Mouse (Mus musculus) forebrain, postnatal 0 days (tissue): ENCODE results near the gene 1600014C10Rik. TPM values are rescaled to one million over a fixed set of nuclear protein-coding genes. Genes with fewer than 3 reads are reported as not detected.

Source experiments
- ATAC-seq: fragments of 200-750 bp; cut with Nextera tagmentation; 2 replicates; pipeline ENCODE4 v1.8.0; 2017; ENCODE audit warnings: mild to moderate bottlenecking, moderate library complexity
- DNase-seq: peaks from one replicate; pipeline ENCODE4 v3.0.0-alpha.2; 2015
- H3K27ac ChIP-seq: fragments of 300-500 bp; sonication (generic); 2 replicates; pipeline ENCODE4 v1.5.1; 2014; ENCODE audit warnings: low read depth, mild to moderate bottlenecking, antibody characterized with exemption, low read length, moderate library complexity, mixed read lengths
- H3K27me3 ChIP-seq: fragments of 300-500 bp; sonication (generic); 2 replicates; pipeline ENCODE4 v1.6.1; 2014; ENCODE audit warnings: mild to moderate bottlenecking, low read length, mixed read lengths; ENCODE audit not compliant: insufficient read depth
- H3K36me3 ChIP-seq: fragments of 300-500 bp; sonication (generic); 2 replicates; pipeline ENCODE4 v1.6.1; 2014; ENCODE audit warnings: mild to moderate bottlenecking, moderate library complexity; ENCODE audit not compliant: insufficient read depth
- H3K4me1 ChIP-seq: fragments of 300-500 bp; sonication (generic); 2 replicates; pipeline ENCODE4 v1.6.1; 2014; ENCODE audit warnings: antibody characterized with exemption; ENCODE audit not compliant: insufficient read depth
- H3K4me2 ChIP-seq: fragments of 300-500 bp; sonication (generic); 2 replicates; pipeline ENCODE4 v1.6.1; 2014; ENCODE audit warnings: low read depth, mild to moderate bottlenecking, moderate library complexity
- H3K4me3 ChIP-seq: fragments of 300-500 bp; sonication (generic); 2 replicates; pipeline ENCODE4 v1.5.1; 2014; ENCODE audit warnings: low read depth, low read length, mixed read lengths
- H3K9ac ChIP-seq: fragments of 300-500 bp; sonication (generic); 2 replicates; pipeline ENCODE4 v1.6.1; 2014; ENCODE audit warnings: mild to moderate bottlenecking
- H3K9me3 ChIP-seq: fragments of 300-500 bp; sonication (generic); 2 replicates; pipeline ENCODE4 v1.6.1; 2016; ENCODE audit warnings: low read length
- CTCF ChIP-seq: sonication (generic); IDR thresholded peaks from 2 replicates; pipeline ENCODE4 v1.5.1; 2016; ENCODE audit warnings: antibody characterized with exemption, control low read depth, low read depth
- WGBS: fragments of 180-500 bp; shearing (Covaris S2); extraction: QIAGEN DNeasy Blood & Tissue Kit; methylation state at CpG from one replicate; pipeline ENCODE4 v1.1.7; 2014; 5-methylcytosine and 5-hydroxymethylcytosine counted together
- polyA plus RNA-seq: library from polyadenylated mRNA; unstranded; fragments of >200 nt; fragmentation: Nextera tagmentation; extraction: Ambion mirVana; gene quantifications from 2 replicates; pipeline ENCODE4 v1.2.1, GENCODE M21; 2015
- total RNA-seq: library from RNA; depleted of rRNA; stranded (reverse); fragments of >200 nt; gene quantifications from 2 replicates; pipeline ENCODE4 v1.2.3, GENCODE M21; 2014

Gene 1600014C10Rik
- total and polyA plus RNA-seq, 2 experiments from 2014 or later = 20.8 to 24.9 TPM

- WGBS = 80% methylated on average over 3 of the region's 3 CpGs
- no peak overlapping the region for H3K9ac ChIP-seq
- DNase-seq = no peak
- H3K36me3 ChIP-seq = no peaks in the 10 kb centered on the region
- no peak for TF ChIP-seq CTCF
- H3K4me2 ChIP-seq = no peak overlapping the region
- H3K27ac ChIP-seq = no peak overlapping the region
- H3K4me1 ChIP-seq = no peaks in the 10 kb centered on the region
- no peaks in the 10 kb centered on the region for H3K27me3 ChIP-seq
- no peak overlapping the region for H3K4me3 ChIP-seq
- ATAC-seq = no peak
- H3K9me3 ChIP-seq = no peaks in the 10 kb centered on the region
Observed at GRCm38 (mm10) chr7:38152571-38152970, 30.4 kb upstream of the 1600014C10Rik start.

- Histone ChIP-seq H3K27ac (no peak overlapping the region), H3K27me3 (no peaks in the 10 kb centered on the region), H3K4me3 (no peak overlapping the region), H3K9me3 (no peaks in the 10 kb centered on the region), H3K4me2 (no peak overlapping the region), H3K4me1 (no peaks in the 10 kb centered on the region), H3K36me3 (no peaks in the 10 kb centered on the region), H3K9ac (no peak overlapping the region)
- WGBS = 89% methylated on average over 5 of the region's 5 CpGs
- no peak for TF ChIP-seq CTCF
- ATAC-seq = no peak
- no peak for DNase-seq
Observed at GRCm38 (mm10) chr7:38155829-38156228, 27.2 kb upstream of the 1600014C10Rik start.

GRCm38 (mm10) chr7:38158764-38159458 is 24.1 kb upstream of the 1600014C10Rik start:
- Histone ChIP-seq H3K4me3 (no peak overlapping the region), H3K9me3 (no peaks in the 10 kb centered on the region), H3K4me2 (no peak overlapping the region), H3K4me1 (no peaks in the 10 kb centered on the region), H3K27ac (no peak overlapping the region), H3K9ac (no peak overlapping the region), H3K27me3 (no peaks in the 10 kb centered on the region), H3K36me3 (no peaks in the 10 kb centered on the region)
- no peak for TF ChIP-seq CTCF
- WGBS = 82% methylated on average over 9 of the region's 9 CpGs
- no peak for DNase-seq
- no peak for ATAC-seq

- no peak for ATAC-seq
- peak; percentile 36 for TF ChIP-seq CTCF
- 94% methylated on average over 2 of the region's 2 CpGs for WGBS
Observed at GRCm38 (mm10) chr7:38161438-38161837, 21.6 kb upstream of the 1600014C10Rik start.

GRCm38 (mm10) chr7:38163433-38164050 is 19.5 kb upstream of the 1600014C10Rik start:
- no peak for DNase-seq
- Histone ChIP-seq H3K4me1 (no peaks in the 10 kb centered on the region), H3K9ac (no peak overlapping the region), H3K9me3 (no peaks in the 10 kb centered on the region), H3K27me3 (no peaks in the 10 kb centered on the region), H3K36me3 (no peaks in the 10 kb centered on the region), H3K4me3 (no peak overlapping the region), H3K4me2 (no peak overlapping the region), H3K27ac (no peak overlapping the region)
- no peak for ATAC-seq
- TF ChIP-seq CTCF = no peak
- 64% methylated on average over 9 of the region's 9 CpGs for WGBS

More at GRCm38 (mm10) chr7:38161438-38161837, 21.6 kb upstream of the 1600014C10Rik start:
- no peaks in the 10 kb centered on the region for H3K27me3 ChIP-seq
- no peak for DNase-seq
- no peak overlapping the region for H3K27ac ChIP-seq
- H3K9me3 ChIP-seq = no peaks in the 10 kb centered on the region
- no peaks in the 10 kb centered on the region for H3K36me3 ChIP-seq
- H3K9ac ChIP-seq = no peak overlapping the region
- no peak overlapping the region for H3K4me2 ChIP-seq
- no peaks in the 10 kb centered on the region for H3K4me1 ChIP-seq
- H3K4me3 ChIP-seq = no peak overlapping the region

GRCm38 (mm10) chr7:38166930-38167645 is 15.9 kb upstream of the 1600014C10Rik start:
- no peak overlapping the region for H3K27ac ChIP-seq
- no peak for TF ChIP-seq CTCF
- WGBS = 68% methylated on average over 21 of the region's 21 CpGs
- no peak overlapping the region for H3K9ac ChIP-seq
- H3K27me3 ChIP-seq = no peaks in the 10 kb centered on the region
- ATAC-seq = peak; percentile 9; the same call in 1 of the 2 replicates
- H3K36me3 ChIP-seq = no peaks in the 10 kb centered on the region
- H3K4me3 ChIP-seq = no peak overlapping the region
- DNase-seq = no peak
- no peaks in the 10 kb centered on the region for H3K9me3 ChIP-seq
- no peaks in the 10 kb centered on the region for H3K4me1 ChIP-seq
- peak overlapping the region; percentile 5; the same call in 1 of the 2 replicates for H3K4me2 ChIP-seq

GRCm38 (mm10) chr7:38167724-38168141 is 15.3 kb upstream of the 1600014C10Rik start:
- no peaks in the 10 kb centered on the region for H3K4me1 ChIP-seq
- no peak overlapping the region for H3K27ac ChIP-seq
- no peaks in the 10 kb centered on the region for H3K36me3 ChIP-seq
- H3K9me3 ChIP-seq = no peaks in the 10 kb centered on the region
- peak; percentile 87 for DNase-seq
- ATAC-seq = peak; percentile 77
- H3K9ac ChIP-seq = no peak overlapping the region
- no peaks in the 10 kb centered on the region for H3K27me3 ChIP-seq
- no peak overlapping the region for H3K4me2 ChIP-seq
- TF ChIP-seq CTCF = peak; percentile 84
- no peak overlapping the region for H3K4me3 ChIP-seq
- 17% methylated on average over 11 of the region's 11 CpGs for WGBS
